Mouse (Mus musculus) C2C12 (cell line): ENCODE measurements around the gene Shb. TPM values are rescaled to one million over a fixed set of nuclear protein-coding genes. Genes with fewer than 3 reads are reported as not detected.
"Not testable (repeated sequence)": the region's sequence is repeated elsewhere in the genome, so short reads cannot be mapped to it uniquely, and the experiment has no call there.

Experiments used
- H3K27me3 ChIP-seq: one replicate; pipeline ENCODE4 v1.6.1; 2011; ENCODE audit not compliant: control insufficient read depth, insufficient read depth, insufficient read length
- H3K36me3 ChIP-seq: one replicate; pipeline ENCODE4 v1.6.1; 2011; ENCODE audit not compliant: control insufficient read depth, insufficient read depth
- H3K4me3 ChIP-seq: one replicate; pipeline ENCODE4 v1.5.1; 2011; ENCODE audit warnings: mild to moderate bottlenecking, control low read depth; ENCODE audit not compliant: poor library complexity, insufficient read depth, severe bottlenecking
- H3K79me2 ChIP-seq: one replicate; pipeline ENCODE4 v1.6.1; 2011; ENCODE audit not compliant: control insufficient read depth, insufficient read depth
- H3K79me3 ChIP-seq: one replicate; pipeline ENCODE4 v1.6.1; 2011; ENCODE audit warnings: low read depth, control low read depth
- H3ac ChIP-seq: one replicate; pipeline ENCODE3; 2011; ENCODE audit warnings: low read depth; ENCODE audit not compliant: control insufficient read depth, insufficient read length
- CEBPB ChIP-seq: IDR thresholded peaks from one replicate; pipeline ENCODE4 v1.6.1; 2011; ENCODE audit warnings: low read depth, mild to moderate bottlenecking, control low read depth, moderate library complexity
- CTCF ChIP-seq: IDR thresholded peaks from one replicate; pipeline ENCODE4 v1.5.1; 2011; ENCODE audit not compliant: control insufficient read depth, insufficient read depth, insufficient read length
- FOSL1 ChIP-seq: IDR thresholded peaks from one replicate; pipeline ENCODE4 v1.8.0; 2011; ENCODE audit warnings: mild to moderate bottlenecking, low read length; ENCODE audit not compliant: poor library complexity, insufficient read depth, severe bottlenecking
- MAX ChIP-seq: IDR thresholded peaks from one replicate; pipeline ENCODE4 v1.6.1; 2011; ENCODE audit warnings: mild to moderate bottlenecking, control low read depth
- MYOD1 ChIP-seq: IDR thresholded peaks from one replicate; pipeline ENCODE4 v1.6.1; 2011; ENCODE audit warnings: low read depth; ENCODE audit not compliant: control insufficient read depth, insufficient read length
- MYOG ChIP-seq: IDR thresholded peaks from one replicate; pipeline ENCODE4 v1.6.1; 2011; ENCODE audit not compliant: control insufficient read depth, insufficient read length; ENCODE audit errors: extremely low read depth
- USF1 ChIP-seq: IDR thresholded peaks from one replicate; pipeline ENCODE4 v1.6.1; 2011; ENCODE audit warnings: low read depth, mild to moderate bottlenecking, control low read depth, moderate library complexity
- polyA plus RNA-seq: library from polyadenylated mRNA; unstranded; fragments of >200 nt; fragmentation: generic; extraction: Trizol; gene quantifications from one replicate; pipeline ENCODE4 v1.2.1, GENCODE M21; 2012; ENCODE audit warnings: missing spikeins

Shb gene
- polyA plus RNA-seq, 1 experiment = 35.1 TPM

GRCm38 (mm10) chr4:45392994-45393393 lies 139.3 kb downstream of the Shb start:
- Histone ChIP-seq H3K27me3 (no peaks in the 10 kb centered on the region), H3K79me3 (peaks cover 2% of the 10 kb centered on the region), H3K79me2 (no peaks in the 10 kb centered on the region), H3ac (no peak overlapping the region), H3K4me3 (no peak overlapping the region), H3K36me3 (no peaks in the 10 kb centered on the region)
- TF ChIP-seq USF1 = no peak
- no peak for TF ChIP-seq MAX
- no peak for TF ChIP-seq MYOD1
- no peak for TF ChIP-seq CEBPB

GRCm38 (mm10) chr4:45392572-45392971 lies 139.7 kb downstream of the Shb start:
- Histone ChIP-seq H3K79me3 (peaks cover 2% of the 10 kb centered on the region), H3K4me3 (no peak overlapping the region), H3ac (no peak overlapping the region), H3K36me3 (no peaks in the 10 kb centered on the region), H3K27me3 (no peaks in the 10 kb centered on the region), H3K79me2 (no peaks in the 10 kb centered on the region)
- TF ChIP-seq MYOD1 (no peak), USF1 (no peak), CEBPB (no peak), MYOG (no peak), FOSL1 (no peak), MAX (no peak), CTCF (no peak)

GRCm38 (mm10) chr4:45392099-45392498 lies 140.2 kb downstream of the Shb start:
- no peak overlapping the region for H3K4me3 ChIP-seq
- TF ChIP-seq MAX (no peak), MYOG (no peak), CEBPB (no peak), USF1 (no peak), MYOD1 (no peak), CTCF (no peak), FOSL1 (no peak)
- no peak overlapping the region for H3ac ChIP-seq
- no peaks in the 10 kb centered on the region for H3K27me3 ChIP-seq
- H3K79me3 ChIP-seq = peaks cover 2% of the 10 kb centered on the region
- H3K79me2 ChIP-seq = no peaks in the 10 kb centered on the region
- no peaks in the 10 kb centered on the region for H3K36me3 ChIP-seq

GRCm38 (mm10) chr4:45387296-45387695 lies 145.0 kb downstream of the Shb start:
- not testable (repeated sequence) for H3K27me3 ChIP-seq, H3K79me3 ChIP-seq, H3ac ChIP-seq, H3K4me3 ChIP-seq, H3K79me2 ChIP-seq, H3K36me3 ChIP-seq

GRCm38 (mm10) chr4:45382133-45382532 lies 150.1 kb downstream of the Shb start:
- H3K36me3 ChIP-seq, H3K79me2 ChIP-seq, H3K79me3 ChIP-seq, H3ac ChIP-seq, H3K4me3 ChIP-seq, H3K27me3 ChIP-seq: not testable (repeated sequence)

GRCm38 (mm10) chr4:45380903-45381580 lies 151.2 kb downstream of the Shb start:
- H3K36me3 ChIP-seq = peaks cover 14% of the 10 kb centered on the region
- not testable (repeated sequence) for H3K27me3 ChIP-seq, H3K4me3 ChIP-seq, H3ac ChIP-seq, H3K79me3 ChIP-seq, H3K79me2 ChIP-seq

- Histone ChIP-seq H3ac (no peak overlapping the region), H3K36me3 (peaks cover 49% of the 10 kb centered on the region), H3K79me3 (no peaks in the 10 kb centered on the region), H3K4me3 (no peak overlapping the region), H3K27me3 (no peaks in the 10 kb centered on the region), H3K79me2 (no peaks in the 10 kb centered on the region)
- TF ChIP-seq CEBPB (no peak), MAX (no peak), USF1 (no peak), FOSL1 (no peak), MYOG (no peak), MYOD1 (no peak), CTCF (no peak)
Measured at GRCm38 (mm10) chr4:45376573-45376972, 155.7 kb downstream of the Shb start.
